Mouse (Mus musculus) lung, embryonic 14.5 days (tissue): ENCODE data around the gene Nfatc2. TPM values are rescaled to one million over a fixed set of nuclear protein-coding genes. Genes with fewer than 3 reads are reported as not detected.

Source experiments
- ATAC-seq: fragments of 200-750 bp; cut with Nextera tagmentation; 2 replicates; pipeline ENCODE4 v1.8.0; 2017; ENCODE audit warnings: mild to moderate bottlenecking, moderate TSS enrichment, moderate library complexity; ENCODE audit not compliant: insufficient read depth
- DNase-seq: peaks from one replicate; pipeline ENCODE4 v3.0.0-alpha.2; 2015
- H3K27ac ChIP-seq: fragments of 300-500 bp; sonication (generic); 2 replicates; pipeline ENCODE4 v1.5.1; 2014; ENCODE audit warnings: low read depth, mild to moderate bottlenecking, moderate library complexity
- H3K27me3 ChIP-seq: fragments of 300-500 bp; sonication (generic); 2 replicates; pipeline ENCODE4 v1.6.1; 2014; ENCODE audit warnings: low read length, control low read depth; ENCODE audit not compliant: insufficient read depth
- H3K36me3 ChIP-seq: fragments of 300-500 bp; sonication (generic); 2 replicates; pipeline ENCODE4 v1.6.1; 2014; ENCODE audit warnings: control low read depth; ENCODE audit not compliant: insufficient read depth
- H3K4me1 ChIP-seq: fragments of 300-500 bp; sonication (generic); 2 replicates; pipeline ENCODE4 v1.6.1; 2014; ENCODE audit warnings: antibody characterized with exemption, control low read depth; ENCODE audit not compliant: insufficient read depth
- H3K4me2 ChIP-seq: fragments of 300-500 bp; sonication (generic); 2 replicates; pipeline ENCODE4 v1.6.1; 2014; ENCODE audit warnings: mild to moderate bottlenecking
- H3K4me3 ChIP-seq: fragments of 300-500 bp; sonication (generic); 2 replicates; pipeline ENCODE4 v1.5.1; 2014; ENCODE audit warnings: low read depth, low read length
- H3K9ac ChIP-seq: fragments of 300-500 bp; sonication (generic); 2 replicates; pipeline ENCODE4 v1.6.1; 2014
- H3K9me3 ChIP-seq: fragments of 300-500 bp; sonication (generic); 2 replicates; pipeline ENCODE4 v1.6.1; 2016; ENCODE audit warnings: low read depth, low read length, control low read depth
- CTCF ChIP-seq: IDR thresholded peaks from 2 replicates; pipeline ENCODE4 v1.5.1; 2016; ENCODE audit warnings: antibody characterized with exemption, low read depth
- WGBS: fragments of 180-500 bp; shearing (Covaris S2); extraction: QIAGEN DNeasy Blood & Tissue Kit; methylation state at CpG from one replicate; pipeline ENCODE4 v1.1.7; 2014; 5-methylcytosine and 5-hydroxymethylcytosine counted together
- polyA plus RNA-seq: library from polyadenylated mRNA; unstranded; fragments of >200 nt; fragmentation: Nextera tagmentation; extraction: Ambion mirVana; gene quantifications from 2 replicates; pipeline ENCODE4 v1.2.1, GENCODE M21; 2014

Nfatc2 gene
- polyA plus RNA-seq, 1 experiment from 2014 or later = 2.3 TPM

- H3K27ac ChIP-seq = no peak overlapping the region
- ATAC-seq (peak; percentile 78), DNase-seq (peak; percentile 70)
- no peaks in the 10 kb centered on the region for H3K9me3 ChIP-seq
- 0 out of 2 replicates have a peak overlapping the region, but pooled peaks have one; percentile 20 for H3K4me2 ChIP-seq
- no peaks in the 10 kb centered on the region for H3K4me1 ChIP-seq
- no peaks in the 10 kb centered on the region for H3K36me3 ChIP-seq
- TF ChIP-seq CTCF = no peak
- peaks cover 10% of the 10 kb centered on the region; the same call in 1 of the 2 replicates for H3K27me3 ChIP-seq
- 11% methylated on average over 14 of the region's 14 CpGs for WGBS
- H3K4me3 ChIP-seq = no peak overlapping the region
- no peak overlapping the region for H3K9ac ChIP-seq
These were observed 31.9 kb upstream of the Nfatc2 start for GRCm38 (mm10) chr2:168633301-168633816.

DNA sequence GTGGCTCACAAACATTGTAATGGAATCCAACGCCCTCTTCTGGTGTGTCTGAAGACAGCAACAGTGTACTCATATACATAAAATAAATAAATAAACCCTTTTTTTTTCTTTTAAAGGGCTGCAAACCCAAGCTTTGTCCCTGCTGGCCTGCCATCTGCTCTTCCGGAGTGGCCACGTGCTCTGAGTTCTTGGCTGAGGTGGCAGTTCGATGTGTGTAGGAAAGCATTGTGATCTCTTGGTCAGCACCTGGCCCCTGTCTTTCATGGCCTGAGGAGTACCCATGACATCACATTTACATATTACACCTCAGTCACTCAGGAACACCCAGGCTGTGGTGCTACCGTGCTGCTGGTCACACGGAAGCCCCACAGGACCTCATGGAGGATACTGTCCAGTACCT lies 31.1 kb upstream of the Nfatc2 start:
- H3K9me3 ChIP-seq = no peaks in the 10 kb centered on the region
- no peak overlapping the region for H3K27ac ChIP-seq
- H3K4me1 ChIP-seq = no peaks in the 10 kb centered on the region
- H3K27me3 ChIP-seq = peaks cover 10% of the 10 kb centered on the region; the same call in 1 of the 2 replicates
- no peak for ATAC-seq
- H3K4me2 ChIP-seq = no peak overlapping the region
- TF ChIP-seq CTCF = no peak
- H3K9ac ChIP-seq = no peak overlapping the region
- no peaks in the 10 kb centered on the region for H3K36me3 ChIP-seq
- H3K4me3 ChIP-seq = no peak overlapping the region
- no peak for DNase-seq
- 58% methylated on average over 6 of the region's 6 CpGs for WGBS

GRCm38 (mm10) chr2:168628787-168629186 lies 27.3 kb upstream of the Nfatc2 start:
- Histone ChIP-seq H3K4me2 (no peak overlapping the region), H3K27me3 (no peaks in the 10 kb centered on the region), H3K9ac (no peak overlapping the region), H3K4me1 (no peaks in the 10 kb centered on the region), H3K27ac (no peak overlapping the region), H3K4me3 (no peak overlapping the region), H3K36me3 (no peaks in the 10 kb centered on the region), H3K9me3 (peaks cover 4% of the 10 kb centered on the region; the same call in 1 of the 2 replicates)
- DNase-seq (peak; percentile 93), ATAC-seq (peak; percentile 65)
- WGBS = 24% methylated on average over 8 of the region's 8 CpGs
- peak; percentile 97 for TF ChIP-seq CTCF

DNA sequence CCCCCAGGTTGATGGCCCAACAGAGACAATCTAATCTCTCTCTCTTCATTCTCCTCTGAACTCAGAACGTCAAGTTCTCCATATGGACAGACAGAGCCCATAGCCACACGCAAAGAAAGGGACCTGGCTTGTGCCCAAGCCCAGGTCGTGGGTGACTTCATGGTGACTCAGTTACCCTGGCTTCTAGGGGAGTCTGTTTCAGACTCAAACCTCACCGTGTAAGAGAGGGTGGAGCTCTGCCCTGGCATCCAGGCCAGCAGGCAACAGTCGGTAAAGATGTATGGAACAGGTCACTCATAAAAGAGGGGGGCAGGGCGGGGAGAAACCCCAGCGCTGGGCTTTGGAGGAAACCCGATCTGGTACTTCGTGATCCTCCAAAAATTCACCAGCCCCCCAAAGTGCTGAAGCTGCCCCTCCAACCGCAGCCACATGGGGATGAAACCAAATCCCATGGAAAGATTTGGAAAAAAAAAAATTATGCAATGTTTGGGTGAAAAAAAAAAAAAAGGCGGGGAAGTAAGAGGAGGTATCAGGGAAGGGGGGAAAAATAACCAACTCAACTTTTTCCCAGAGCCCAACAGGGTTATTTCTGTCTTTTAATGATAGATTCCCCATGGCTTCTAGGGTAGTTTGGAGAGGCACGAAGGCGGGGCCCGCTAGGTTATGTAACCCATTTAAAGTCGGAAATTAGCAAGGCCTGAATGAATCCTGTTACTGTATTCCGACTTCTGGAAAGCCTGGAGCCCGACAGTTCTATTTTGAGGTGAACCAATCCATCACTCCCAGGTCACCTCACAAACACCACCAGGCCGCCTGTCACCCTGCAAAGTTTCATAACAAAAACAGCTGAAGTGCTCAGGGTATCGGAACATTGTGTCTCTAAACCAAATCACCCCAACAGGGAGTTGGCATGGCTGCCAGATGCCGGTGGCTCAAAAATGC lies 26.6 kb upstream of the Nfatc2 start:
- no peak overlapping the region for H3K9ac ChIP-seq
- DNase-seq (no peak), ATAC-seq (no peak)
- TF ChIP-seq CTCF = no peak
- H3K4me2 ChIP-seq = no peak overlapping the region
- H3K27ac ChIP-seq = no peak overlapping the region
- no peak overlapping the region for H3K4me3 ChIP-seq
- H3K4me1 ChIP-seq = no peaks in the 10 kb centered on the region
- H3K27me3 ChIP-seq = no peaks in the 10 kb centered on the region
- H3K9me3 ChIP-seq = peaks cover 4% of the 10 kb centered on the region; the same call in 1 of the 2 replicates
- no peaks in the 10 kb centered on the region for H3K36me3 ChIP-seq
- 47% methylated on average over 20 of the region's 20 CpGs for WGBS

- Histone ChIP-seq H3K9ac (no peak overlapping the region), H3K4me2 (no peak overlapping the region), H3K27me3 (no peaks in the 10 kb centered on the region), H3K9me3 (peaks cover 4% of the 10 kb centered on the region; the same call in 1 of the 2 replicates), H3K4me1 (no peaks in the 10 kb centered on the region), H3K36me3 (no peaks in the 10 kb centered on the region), H3K4me3 (no peak overlapping the region), H3K27ac (no peak overlapping the region)
- TF ChIP-seq CTCF = no peak
- ATAC-seq = no peak
- no peak for DNase-seq
- WGBS = 75% methylated on average over 9 of the region's 9 CpGs
These were observed 24.9 kb upstream of the Nfatc2 start for GRCm38 (mm10) chr2:168626385-168626784.

DNA sequence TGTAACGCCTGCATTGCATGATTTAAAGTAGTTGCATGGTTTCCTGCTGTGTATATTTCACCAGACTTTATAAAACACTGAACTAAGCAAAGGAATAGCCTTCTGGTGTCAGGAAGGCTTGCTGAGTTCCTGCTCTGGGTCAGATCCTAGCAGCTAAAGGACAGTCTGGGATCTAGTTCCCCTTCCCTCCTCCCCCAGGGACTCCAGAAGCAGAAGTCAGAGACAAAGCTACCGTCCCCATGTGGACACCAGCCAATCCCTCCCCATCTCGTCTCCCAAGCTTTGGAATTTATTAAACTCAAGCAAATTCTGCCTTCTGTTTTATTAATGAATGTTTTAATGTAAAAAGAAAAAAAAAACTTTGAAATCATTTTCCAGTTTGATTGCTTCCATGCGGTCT lies 23.6 kb upstream of the Nfatc2 start:
- Histone ChIP-seq H3K27me3 (no peaks in the 10 kb centered on the region), H3K4me2 (no peak overlapping the region), H3K4me3 (no peak overlapping the region), H3K9me3 (peaks cover 4% of the 10 kb centered on the region; the same call in 1 of the 2 replicates), H3K36me3 (no peaks in the 10 kb centered on the region), H3K4me1 (no peaks in the 10 kb centered on the region), H3K9ac (no peak overlapping the region), H3K27ac (no peak overlapping the region)
- no peak for TF ChIP-seq CTCF
- ATAC-seq (no peak), DNase-seq (no peak)
- 61% methylated on average over 4 of the region's 4 CpGs for WGBS

DNA sequence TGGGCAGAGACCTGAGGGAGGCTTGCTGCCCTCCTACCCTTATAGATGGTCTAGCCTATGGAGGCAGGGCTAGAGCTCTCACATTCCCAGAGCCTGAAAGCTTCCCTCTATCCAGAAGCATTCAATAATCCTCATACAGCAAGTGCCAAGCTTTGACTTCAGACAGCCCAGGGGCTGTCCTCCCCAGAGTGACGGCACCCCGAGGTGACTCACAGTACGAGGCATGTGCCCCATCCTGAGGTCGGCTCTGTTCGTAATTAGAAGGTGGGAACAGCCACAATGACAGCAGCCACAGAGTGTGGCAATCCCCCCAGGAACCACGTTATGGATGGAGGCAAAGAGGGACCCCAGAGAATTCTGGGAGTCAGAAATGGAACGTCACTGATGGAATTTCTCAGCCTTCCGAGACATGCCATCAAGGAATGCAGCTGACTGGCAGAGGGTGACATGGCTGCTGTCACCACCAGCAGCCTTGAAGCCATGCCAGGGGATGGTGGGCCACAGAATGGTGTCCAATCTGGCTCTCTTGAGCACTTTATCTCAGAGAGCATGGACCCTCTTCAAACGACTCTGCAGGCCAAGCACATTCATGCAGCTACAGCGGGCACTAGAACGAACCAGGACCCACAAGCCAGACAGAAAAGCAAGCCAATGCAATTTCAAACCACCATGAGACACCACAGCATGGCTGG lies 19.8 kb upstream of the Nfatc2 start:
- H3K4me2 ChIP-seq = no peak overlapping the region
- no peak for TF ChIP-seq CTCF
- peaks cover 4% of the 10 kb centered on the region; the same call in 1 of the 2 replicates for H3K9me3 ChIP-seq
- H3K27ac ChIP-seq = no peak overlapping the region
- DNase-seq (no peak), ATAC-seq (no peak)
- H3K36me3 ChIP-seq = no peaks in the 10 kb centered on the region
- H3K4me1 ChIP-seq = no peaks in the 10 kb centered on the region
- WGBS = 68% methylated on average over 11 of the region's 11 CpGs
- H3K27me3 ChIP-seq = no peaks in the 10 kb centered on the region
- no peak overlapping the region for H3K9ac ChIP-seq
- no peak overlapping the region for H3K4me3 ChIP-seq
